Mouse (Mus musculus): ENCODE measurements at regions not wholly inside any gene's neighbourhood (a gene's known extent, or its start where the extent isn't known, plus 50 kb on each side); places are given as distances from the start of the nearest gene placed in this dataset.

GRCm38 (mm10) chr1:129138783-129139182 lies 134.3 kb upstream of the Thsd7b start:
- Histone ChIP-seq H3K27me3 (ENCODE audit: control insufficient read depth, insufficient read depth, low read length) (no peaks in the 10 kb centered on the region), H3K4me1 (ENCODE audit: control insufficient read depth, insufficient read depth, low read length) (no peaks in the 10 kb centered on the region), H3K36me3 (ENCODE audit: control insufficient read depth, insufficient read depth, low read length) (no peaks in the 10 kb centered on the region), H3K27ac (ENCODE audit: low read depth, low read length) (no peak overlapping the region), H3K4me2 (replicated peaks; ENCODE audit: low read depth, low read length) (no peak overlapping the region), H3K4me3 (ENCODE audit: low read length) (no peak overlapping the region), H3K9me3 (ENCODE audit: control insufficient read depth, low read length) (no peaks in the 10 kb centered on the region), H3K9ac (ENCODE audit: low read depth, low read length) (no peak overlapping the region)
- 88% methylated on average over 7 of the region's 7 CpGs for WGBS
- no peak for ATAC-seq (ENCODE audit: low FRiP score, low TSS enrichment)

GRCm38 (mm10) chr1:129106961-129107557 lies 166.0 kb upstream of the Thsd7b start:
- 81% methylated on average over 1 of the region's 1 CpGs for WGBS

GRCm38 (mm10) chr1:129100997-129101396 lies 172.1 kb upstream of the Thsd7b start:
- H3K27ac ChIP-seq (ENCODE audit: low read depth, low read length) = no peak overlapping the region
- no peak for ATAC-seq (ENCODE audit: low FRiP score, low TSS enrichment)
- no peak overlapping the region for H3K4me3 ChIP-seq (ENCODE audit: low read length)
- WGBS = 85% methylated on average over 8 of the region's 8 CpGs
- H3K9ac ChIP-seq (ENCODE audit: low read depth, low read length) = no peak overlapping the region
- H3K4me1 ChIP-seq (ENCODE audit: control insufficient read depth, insufficient read depth, low read length) = no peaks in the 10 kb centered on the region
- H3K4me2 ChIP-seq (replicated peaks; ENCODE audit: low read depth, low read length) = no peak overlapping the region
- no peaks in the 10 kb centered on the region for H3K27me3 ChIP-seq (ENCODE audit: control insufficient read depth, insufficient read depth, low read length)
- no peaks in the 10 kb centered on the region for H3K9me3 ChIP-seq (ENCODE audit: control insufficient read depth, low read length)
- H3K36me3 ChIP-seq (ENCODE audit: control insufficient read depth, insufficient read depth, low read length) = no peaks in the 10 kb centered on the region

More at GRCm38 (mm10) chr1:129106961-129107557, 166.0 kb upstream of the Thsd7b start:
- Histone ChIP-seq H3K4me1 (ENCODE audit: control insufficient read depth, insufficient read depth, low read length) (no peaks in the 10 kb centered on the region), H3K9me3 (ENCODE audit: control insufficient read depth, low read length) (no peaks in the 10 kb centered on the region), H3K27me3 (ENCODE audit: control insufficient read depth, insufficient read depth, low read length) (no peaks in the 10 kb centered on the region), H3K4me3 (ENCODE audit: low read length) (no peak overlapping the region), H3K9ac (ENCODE audit: low read depth, low read length) (no peak overlapping the region), H3K27ac (ENCODE audit: low read depth, low read length) (no peak overlapping the region), H3K4me2 (replicated peaks; ENCODE audit: low read depth, low read length) (no peak overlapping the region), H3K36me3 (ENCODE audit: control insufficient read depth, insufficient read depth, low read length) (no peaks in the 10 kb centered on the region)
- no peak for ATAC-seq (ENCODE audit: low FRiP score, low TSS enrichment)

- no peaks in the 10 kb centered on the region for H3K9me3 ChIP-seq (ENCODE audit: control insufficient read depth, low read length)
- no peaks in the 10 kb centered on the region for H3K4me1 ChIP-seq (ENCODE audit: control insufficient read depth, insufficient read depth, low read length)
- H3K9ac ChIP-seq (ENCODE audit: low read depth, low read length) = no peak overlapping the region
- WGBS = 70% methylated on average over 3 of the region's 3 CpGs
- no peak for ATAC-seq (ENCODE audit: low FRiP score, low TSS enrichment)
- no peaks in the 10 kb centered on the region for H3K36me3 ChIP-seq (ENCODE audit: control insufficient read depth, insufficient read depth, low read length)
- H3K27ac ChIP-seq (ENCODE audit: low read depth, low read length) = no peak overlapping the region
- no peak overlapping the region for H3K4me3 ChIP-seq (ENCODE audit: low read length)
- H3K27me3 ChIP-seq (ENCODE audit: control insufficient read depth, insufficient read depth, low read length) = 0 out of 2 replicates have a peak, but pooled peaks cover 3% of the 10 kb centered on the region
- no peak overlapping the region for H3K4me2 ChIP-seq (replicated peaks; ENCODE audit: low read depth, low read length)
These were observed 194.8 kb upstream of the Thsd7b start for GRCm38 (mm10) chr1:129078274-129078673.

GRCm38 (mm10) chr1:129057182-129057581 lies 215.9 kb upstream of the Thsd7b start:
- Histone ChIP-seq H3K9ac (ENCODE audit: low read depth, low read length) (no peak overlapping the region), H3K4me1 (ENCODE audit: control insufficient read depth, insufficient read depth, low read length) (no peaks in the 10 kb centered on the region), H3K4me2 (replicated peaks; ENCODE audit: low read depth, low read length) (no peak overlapping the region), H3K4me3 (ENCODE audit: low read length) (no peak overlapping the region), H3K27ac (ENCODE audit: low read depth, low read length) (no peak overlapping the region), H3K9me3 (ENCODE audit: control insufficient read depth, low read length) (no peaks in the 10 kb centered on the region), H3K27me3 (ENCODE audit: control insufficient read depth, insufficient read depth, low read length) (no peaks in the 10 kb centered on the region), H3K36me3 (ENCODE audit: control insufficient read depth, insufficient read depth, low read length) (no peaks in the 10 kb centered on the region)
- no peak for ATAC-seq (ENCODE audit: low FRiP score, low TSS enrichment)
- WGBS = 69% methylated on average over 6 of the region's 6 CpGs

DNA sequence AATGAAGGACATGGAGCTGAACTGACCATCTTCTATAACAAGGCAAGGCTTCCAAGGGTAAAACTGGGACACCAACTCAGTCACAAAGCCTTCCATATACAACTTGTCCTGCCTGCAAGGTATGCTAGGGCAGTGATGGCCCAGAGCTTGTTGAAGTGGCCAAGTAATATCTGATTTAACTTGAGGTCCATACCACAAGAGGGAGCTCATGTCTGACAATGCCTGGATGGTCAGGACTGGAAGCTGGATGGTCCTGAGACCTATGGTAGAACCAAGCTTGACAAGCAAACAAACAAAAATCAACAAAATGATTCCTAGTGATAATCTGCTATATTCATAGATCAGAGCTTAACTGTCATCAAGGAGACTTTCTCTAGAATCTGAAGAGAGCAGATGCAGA lies 217.8 kb upstream of the Thsd7b start:
- H3K27ac ChIP-seq (ENCODE audit: low read depth, low read length) = no peak overlapping the region
- no peaks in the 10 kb centered on the region for H3K4me1 ChIP-seq (ENCODE audit: control insufficient read depth, insufficient read depth, low read length)
- no peak overlapping the region for H3K4me2 ChIP-seq (replicated peaks; ENCODE audit: low read depth, low read length)
- no peak overlapping the region for H3K9ac ChIP-seq (ENCODE audit: low read depth, low read length)
- ATAC-seq (ENCODE audit: low FRiP score, low TSS enrichment) = no peak
- H3K9me3 ChIP-seq (ENCODE audit: control insufficient read depth, low read length) = no peaks in the 10 kb centered on the region
- H3K4me3 ChIP-seq (ENCODE audit: low read length) = no peak overlapping the region
- no peaks in the 10 kb centered on the region for H3K27me3 ChIP-seq (ENCODE audit: control insufficient read depth, insufficient read depth, low read length)
- H3K36me3 ChIP-seq (ENCODE audit: control insufficient read depth, insufficient read depth, low read length) = no peaks in the 10 kb centered on the region

DNA sequence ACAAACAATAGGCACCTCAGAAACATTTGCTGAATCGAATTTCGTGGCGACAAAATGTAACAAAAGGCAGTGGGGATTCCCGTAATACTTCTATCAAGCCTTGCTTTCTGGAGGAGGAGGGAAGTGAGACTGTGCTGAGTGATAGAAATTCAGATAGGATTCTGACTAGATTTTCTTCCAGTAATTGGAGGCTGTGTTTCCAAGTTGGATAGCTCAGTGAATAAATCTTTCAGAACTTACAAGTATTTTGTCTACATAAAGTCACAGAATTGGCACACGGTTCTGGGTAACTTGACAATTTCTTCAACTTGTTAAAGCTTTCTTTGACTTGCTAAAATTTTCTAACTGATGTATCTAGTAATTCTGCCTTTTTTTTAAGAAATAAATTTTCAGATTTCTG lies 239.4 kb upstream of the Thsd7b start:
- H3K9ac ChIP-seq (ENCODE audit: low read depth, low read length) = no peak overlapping the region
- WGBS = 84% methylated on average over 5 of the region's 5 CpGs
- H3K9me3 ChIP-seq (ENCODE audit: control insufficient read depth, low read length) = no peaks in the 10 kb centered on the region
- no peak overlapping the region for H3K4me2 ChIP-seq (replicated peaks; ENCODE audit: low read depth, low read length)
- no peaks in the 10 kb centered on the region for H3K4me1 ChIP-seq (ENCODE audit: control insufficient read depth, insufficient read depth, low read length)
- H3K27me3 ChIP-seq (ENCODE audit: control insufficient read depth, insufficient read depth, low read length) = no peaks in the 10 kb centered on the region
- no peaks in the 10 kb centered on the region for H3K36me3 ChIP-seq (ENCODE audit: control insufficient read depth, insufficient read depth, low read length)
- no peak overlapping the region for H3K27ac ChIP-seq (ENCODE audit: low read depth, low read length)
- no peak for ATAC-seq (ENCODE audit: low FRiP score, low TSS enrichment)
- no peak overlapping the region for H3K4me3 ChIP-seq (ENCODE audit: low read length)

DNA sequence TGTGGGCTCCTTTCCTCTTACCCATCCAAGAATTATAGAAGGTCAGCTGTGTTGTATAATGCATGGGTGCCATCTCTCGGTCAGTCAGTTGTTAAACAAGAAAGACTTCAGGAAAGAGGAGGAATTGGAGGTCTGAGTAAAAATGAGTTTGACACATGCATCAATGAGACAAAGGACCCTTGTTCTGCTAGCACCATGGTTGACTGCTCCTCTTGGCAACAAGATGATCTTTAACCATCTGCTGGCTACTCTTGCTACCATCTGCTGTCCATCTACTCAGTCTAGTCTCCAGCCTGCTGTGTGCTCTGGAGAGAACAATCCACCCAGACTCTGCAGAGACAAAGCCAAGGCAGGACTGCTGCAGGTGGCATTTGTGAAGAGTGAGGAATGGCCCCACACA lies 267.2 kb upstream of the Thsd7b start:
- no peak for ATAC-seq (ENCODE audit: low FRiP score, low TSS enrichment)
- no peaks in the 10 kb centered on the region for H3K27me3 ChIP-seq (ENCODE audit: control insufficient read depth, insufficient read depth, low read length)
- H3K4me1 ChIP-seq (ENCODE audit: control insufficient read depth, insufficient read depth, low read length) = no peaks in the 10 kb centered on the region
- H3K4me3 ChIP-seq (ENCODE audit: low read length) = no peak overlapping the region
- H3K4me2 ChIP-seq (replicated peaks; ENCODE audit: low read depth, low read length) = no peak overlapping the region
- no peak overlapping the region for H3K27ac ChIP-seq (ENCODE audit: low read depth, low read length)
- 83% methylated on average over 1 of the region's 1 CpGs for WGBS
- H3K36me3 ChIP-seq (ENCODE audit: control insufficient read depth, insufficient read depth, low read length) = no peaks in the 10 kb centered on the region
- no peaks in the 10 kb centered on the region for H3K9me3 ChIP-seq (ENCODE audit: control insufficient read depth, low read length)
- H3K9ac ChIP-seq (ENCODE audit: low read depth, low read length) = no peak overlapping the region

- no peak for ATAC-seq (ENCODE audit: low FRiP score, low TSS enrichment)
These were observed 270.8 kb upstream of the Thsd7b start for GRCm38 (mm10) chr1:129002286-129002685.

More at GRCm38 (mm10) chr1:129002286-129002685, 270.8 kb upstream of the Thsd7b start:
- Histone ChIP-seq H3K9me3 (ENCODE audit: control insufficient read depth, low read length) (no peaks in the 10 kb centered on the region), H3K9ac (ENCODE audit: low read depth, low read length) (no peak overlapping the region), H3K4me2 (replicated peaks; ENCODE audit: low read depth, low read length) (no peak overlapping the region), H3K27ac (ENCODE audit: low read depth, low read length) (no peak overlapping the region), H3K36me3 (ENCODE audit: control insufficient read depth, insufficient read depth, low read length) (no peaks in the 10 kb centered on the region), H3K4me1 (ENCODE audit: control insufficient read depth, insufficient read depth, low read length) (no peaks in the 10 kb centered on the region), H3K27me3 (ENCODE audit: control insufficient read depth, insufficient read depth, low read length) (no peaks in the 10 kb centered on the region), H3K4me3 (ENCODE audit: low read length) (no peak overlapping the region)
- 85% methylated on average over 2 of the region's 2 CpGs for WGBS

All from kidney, embryonic 14.5 days (tissue).